Mouse (Mus musculus) mouse trophoblast stem cell (cell line): ENCODE data around the gene Zbtb18.
"Not testable (repeated sequence)": the region's sequence is repeated elsewhere in the genome, so short reads cannot be mapped to it uniquely, and the experiment has no call there.

Experiments used
- in situ Hi-C, 2 experiments: fragments of 300-500 bp; cut with MseI, MboI; formaldehyde crosslinking; loops; 2 replicates in 1 of 2; 3 replicates in 1 of 2; pipeline ENCODE4 v1.15.1; 2025

Gene Zbtb18

DNA sequence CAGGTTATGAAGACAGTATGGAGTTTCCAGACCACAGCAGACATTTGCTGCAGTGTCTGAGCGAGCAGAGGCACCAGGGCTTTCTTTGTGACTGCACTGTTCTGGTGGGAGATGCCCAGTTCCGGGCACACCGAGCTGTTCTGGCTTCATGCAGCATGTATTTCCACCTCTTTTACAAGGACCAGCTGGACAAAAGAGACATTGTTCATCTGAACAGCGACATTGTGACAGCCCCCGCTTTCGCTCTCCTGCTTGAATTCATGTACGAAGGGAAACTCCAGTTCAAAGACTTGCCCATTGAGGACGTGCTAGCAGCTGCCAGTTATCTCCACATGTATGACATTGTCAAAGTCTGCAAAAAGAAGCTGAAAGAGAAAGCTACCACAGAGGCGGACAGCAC is 4.9 kb downstream of the Zbtb18 start:
- in situ Hi-C loops, result no loop called here

- in situ Hi-C loops, result no loop called here
Observed at GRCm38 (mm10) chr1:177447541-177448111, 5.5 kb downstream of the Zbtb18 start.

DNA sequence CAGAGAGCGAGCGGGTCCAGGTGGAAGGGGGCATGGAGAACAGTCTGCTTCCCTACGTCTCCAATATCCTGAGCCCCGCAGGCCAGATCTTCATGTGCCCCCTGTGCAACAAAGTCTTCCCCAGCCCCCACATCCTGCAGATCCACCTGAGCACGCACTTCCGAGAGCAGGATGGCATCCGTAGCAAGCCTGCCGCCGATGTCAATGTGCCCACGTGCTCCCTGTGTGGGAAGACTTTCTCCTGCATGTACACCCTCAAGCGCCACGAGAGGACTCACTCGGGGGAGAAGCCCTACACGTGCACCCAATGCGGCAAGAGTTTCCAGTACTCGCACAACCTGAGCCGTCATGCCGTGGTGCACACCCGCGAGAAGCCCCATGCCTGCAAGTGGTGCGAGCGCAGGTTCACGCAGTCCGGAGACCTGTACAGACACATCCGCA is 6.0 kb downstream of the Zbtb18 start:
- in situ Hi-C loops, result no loop called here

DNA sequence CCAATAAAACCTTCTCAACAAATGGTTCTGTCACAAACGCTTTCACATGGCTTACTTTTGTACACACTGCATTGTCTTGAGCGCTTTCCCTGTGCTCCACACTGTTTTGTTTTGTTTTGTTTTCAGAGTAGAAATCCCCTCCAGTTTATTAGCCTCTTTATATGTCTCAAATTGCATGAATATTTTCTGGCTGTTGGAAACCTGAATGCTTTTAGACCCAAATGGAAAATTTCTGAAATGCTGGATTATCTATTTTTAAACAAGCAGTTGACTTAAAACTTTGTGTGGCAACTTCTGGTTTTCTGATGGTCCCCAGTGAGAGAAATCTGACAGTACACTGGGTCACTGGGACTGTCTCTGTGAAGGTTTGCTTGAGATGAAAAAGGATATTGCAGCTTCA is 6.8 kb downstream of the Zbtb18 start:
- in situ Hi-C loops, result no loop called here

DNA sequence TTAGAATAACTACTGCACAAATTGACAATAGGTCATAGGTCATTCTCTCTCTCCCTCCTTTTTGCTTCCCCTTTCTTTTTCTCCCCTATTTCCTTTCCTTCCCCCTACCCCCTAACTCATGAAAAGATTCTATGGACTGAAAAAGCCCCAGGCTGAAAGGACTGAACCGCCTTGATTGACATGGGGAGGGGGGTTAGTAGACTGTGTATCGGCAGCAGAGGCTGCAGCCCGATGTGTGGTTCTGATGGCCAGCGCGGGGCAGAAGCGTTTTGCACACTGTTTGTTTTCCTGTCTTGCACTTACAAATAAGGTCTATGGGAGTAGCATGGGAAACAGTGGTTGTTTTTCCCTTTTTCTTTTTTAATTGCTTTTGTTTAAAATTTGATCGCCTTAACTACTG is 7.7 kb downstream of the Zbtb18 start:
- in situ Hi-C loops, result not testable (repeated sequence)

- in situ Hi-C loops, result no loop called here
Observed at GRCm38 (mm10) chr1:177451041-177451440, 8.9 kb downstream of the Zbtb18 start.

DNA sequence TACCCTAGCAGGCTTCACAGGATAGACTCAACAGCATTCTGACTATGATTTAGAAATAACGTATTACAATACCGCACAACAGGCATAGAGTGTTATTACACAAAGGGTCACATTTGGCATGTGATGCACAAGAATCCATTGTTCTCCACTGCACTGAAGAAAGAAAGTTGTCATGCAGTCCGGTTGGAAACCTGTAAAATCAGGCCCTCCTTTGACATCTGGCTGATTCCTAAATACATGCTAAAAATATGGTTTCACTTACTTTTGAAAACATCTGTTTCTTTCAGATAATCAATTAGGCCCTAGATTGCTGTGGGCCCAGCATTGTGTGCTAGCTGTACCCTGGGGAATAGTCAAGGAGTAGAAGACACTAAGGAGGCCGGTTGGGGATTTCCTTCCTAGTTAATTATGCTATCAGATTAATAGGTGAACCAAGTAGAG is 9.9 kb downstream of the Zbtb18 start:
- in situ Hi-C loops, result no loop called here

DNA sequence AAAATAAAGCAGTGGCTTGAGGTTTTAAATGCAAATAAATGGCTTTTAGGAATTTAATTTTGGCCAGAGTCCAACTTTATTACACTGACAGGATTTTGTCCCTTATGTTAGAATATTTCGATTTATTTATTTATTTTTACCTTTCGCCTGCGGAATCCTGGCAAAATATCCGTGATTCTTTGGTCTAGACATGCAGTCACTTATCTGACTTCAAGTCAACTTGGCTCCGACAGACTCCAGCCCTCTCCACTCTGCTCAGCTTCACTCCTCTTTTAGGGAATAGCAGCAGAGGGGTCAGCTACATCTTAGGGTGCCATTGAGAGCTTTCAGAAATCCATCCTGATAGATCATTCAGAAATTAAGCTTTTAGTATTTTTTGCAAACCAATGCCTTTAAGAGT is 10.8 kb downstream of the Zbtb18 start:
- in situ Hi-C loops, result no loop called here

- in situ Hi-C loops, result no loop called here
Observed at GRCm38 (mm10) chr1:177453806-177454205, 11.7 kb downstream of the Zbtb18 start.

DNA sequence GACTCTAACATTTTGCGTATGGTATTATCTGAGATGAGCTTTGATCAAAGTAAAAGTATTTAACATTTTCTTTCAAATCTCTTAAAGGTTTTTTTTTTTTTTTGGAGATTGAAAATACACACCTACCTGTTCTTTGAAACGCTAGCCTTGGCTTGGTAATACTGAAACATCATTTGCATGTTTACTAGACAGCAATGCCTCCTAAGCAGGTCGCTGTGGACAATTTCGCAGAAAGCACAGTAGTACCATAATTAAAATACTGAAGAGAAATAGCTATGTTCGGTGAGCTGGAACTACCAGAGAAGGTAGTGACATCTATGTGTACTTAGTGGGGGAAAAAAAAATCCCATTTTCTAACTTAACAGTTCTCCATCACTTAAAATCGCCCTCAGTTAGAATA is 12.3 kb downstream of the Zbtb18 start:
- in situ Hi-C loops, result no loop called here

DNA sequence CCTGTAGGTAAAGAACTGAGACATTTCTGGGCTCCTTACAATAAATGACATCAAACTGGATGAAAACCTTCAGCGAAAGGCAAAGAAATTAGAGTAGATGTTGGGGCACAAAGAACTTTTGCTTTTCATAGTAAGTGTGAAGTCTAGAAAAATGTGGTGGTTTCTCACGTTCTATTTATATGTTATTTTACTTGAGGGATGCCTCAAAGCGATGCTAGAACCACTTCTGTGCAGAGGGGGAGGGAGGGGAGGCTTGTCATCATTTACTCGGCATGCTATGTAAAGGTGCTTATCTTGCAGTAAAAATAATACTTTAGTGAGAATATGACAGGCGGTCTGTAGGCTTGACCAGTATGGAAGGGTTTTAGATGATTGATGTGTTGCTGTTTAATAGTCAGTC is 13.3 kb downstream of the Zbtb18 start:
- in situ Hi-C loops, result no loop called here

DNA sequence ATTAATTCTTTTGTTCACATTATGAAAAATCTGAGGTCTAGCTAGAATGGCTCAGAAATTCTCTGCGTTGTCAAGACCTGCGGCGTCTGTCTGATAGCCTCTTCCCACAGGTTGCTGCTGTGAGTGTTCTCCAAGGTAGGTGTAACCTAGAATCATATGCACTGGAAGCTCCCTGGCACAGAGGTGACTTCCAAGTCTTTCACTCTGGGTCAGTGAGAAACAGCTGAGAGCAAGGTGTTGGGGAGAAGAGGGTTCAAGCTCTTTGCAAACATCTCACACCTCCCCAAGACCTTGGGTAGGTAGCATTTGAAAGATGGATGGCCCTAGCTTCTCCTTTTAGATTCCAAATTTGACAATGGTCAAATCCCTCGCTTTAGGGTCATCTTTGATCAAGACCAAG is 14.1 kb downstream of the Zbtb18 start:
- in situ Hi-C loops, result no loop called here

DNA sequence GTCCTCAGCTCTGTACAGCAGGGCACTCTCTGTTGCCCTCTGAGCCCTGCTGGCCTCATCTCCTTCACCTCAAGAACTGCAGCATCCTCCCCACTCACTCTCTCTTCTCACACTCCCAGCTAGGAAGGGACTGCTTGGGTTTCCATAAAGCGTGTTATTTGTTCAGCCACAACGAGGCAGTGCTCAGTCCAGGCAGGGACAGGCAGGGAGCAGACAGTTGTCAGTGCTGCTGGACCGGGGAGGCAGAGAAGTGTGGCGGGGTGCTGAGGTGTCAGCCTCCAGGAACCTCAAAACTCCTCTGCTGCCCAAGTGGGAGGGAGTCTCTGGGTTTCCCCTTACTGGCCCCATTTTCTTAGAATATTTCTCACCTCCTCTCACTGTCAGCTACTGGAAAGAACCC is 14.6 kb downstream of the Zbtb18 start:
- in situ Hi-C loops, result no loop called here

GRCm38 (mm10) chr1:177457981-177458380 is 15.8 kb downstream of the Zbtb18 start:
- in situ Hi-C loops, result no loop called here

DNA sequence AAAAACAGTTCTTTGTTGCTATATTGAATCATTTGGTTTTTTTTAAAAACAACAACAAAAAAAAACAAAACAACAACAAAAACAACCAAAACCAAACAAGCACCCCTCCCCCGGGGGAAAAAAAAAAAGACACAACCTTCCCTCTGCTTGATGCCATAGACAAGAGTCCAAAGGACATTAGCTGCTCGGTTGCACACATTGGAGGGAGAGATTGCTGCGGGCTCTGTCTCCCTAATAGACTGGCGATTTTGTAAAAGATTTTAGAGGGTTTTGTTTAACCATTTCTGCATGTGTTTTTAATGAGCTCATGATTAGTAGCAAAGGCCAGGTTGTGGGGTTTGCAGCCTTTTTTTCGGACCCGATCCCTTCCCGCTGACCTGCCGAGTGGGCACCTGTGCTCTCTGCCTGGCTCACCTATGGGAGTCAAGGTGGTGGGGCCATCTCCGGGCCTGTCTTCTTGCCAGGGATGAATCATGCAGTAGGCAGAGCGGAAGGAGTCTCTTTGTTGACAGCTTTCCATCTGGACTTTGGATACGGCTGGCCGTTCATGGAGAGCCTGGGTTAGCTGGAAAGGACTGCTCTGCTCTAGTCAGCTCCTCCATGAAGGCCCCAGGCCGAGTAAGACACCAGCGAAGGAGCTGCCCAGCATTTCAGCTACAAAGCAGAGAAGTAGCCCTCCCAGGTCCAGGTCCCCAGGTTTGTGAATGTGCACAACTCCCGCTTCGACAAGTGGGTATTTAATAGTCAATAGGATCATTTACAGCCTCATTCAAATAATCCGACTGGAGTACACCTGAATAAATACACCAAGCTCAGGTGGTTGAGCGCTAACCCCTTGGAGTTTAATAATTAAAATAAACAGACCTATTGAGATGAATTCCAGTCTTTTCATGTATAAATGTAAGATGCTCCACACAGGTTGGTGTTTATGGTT is 16.6 kb downstream of the Zbtb18 start:
- in situ Hi-C loops, result no loop called here

DNA sequence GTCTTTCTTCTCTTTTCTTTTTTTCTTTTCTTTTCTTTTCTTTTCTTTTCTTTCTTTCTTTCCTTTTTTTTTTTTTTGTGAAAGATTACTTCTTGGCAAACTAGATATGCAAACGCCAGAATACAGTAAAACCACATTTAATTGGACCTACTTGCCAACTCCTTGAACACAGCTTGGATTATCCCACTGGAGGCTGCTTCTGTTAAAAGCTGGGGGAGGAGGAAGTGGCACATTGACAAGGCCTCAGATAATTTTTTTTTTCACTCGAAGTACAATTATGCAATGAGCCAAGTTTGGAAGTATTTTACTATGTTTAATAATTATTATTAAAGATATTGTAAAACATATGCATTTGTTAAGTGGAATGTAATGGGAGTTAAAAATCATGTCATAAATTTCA is 17.4 kb downstream of the Zbtb18 start:
- in situ Hi-C loops, result no loop called here

GRCm38 (mm10) chr1:177467150-177467549 is 25.0 kb downstream of the Zbtb18 start:
- in situ Hi-C loops, result no loop called here

- in situ Hi-C loops, result no loop called here
Observed at GRCm38 (mm10) chr1:177468436-177468835, 26.3 kb downstream of the Zbtb18 start.

GRCm38 (mm10) chr1:177470091-177470490 is 27.9 kb downstream of the Zbtb18 start:
- in situ Hi-C loops, result no loop called here

DNA sequence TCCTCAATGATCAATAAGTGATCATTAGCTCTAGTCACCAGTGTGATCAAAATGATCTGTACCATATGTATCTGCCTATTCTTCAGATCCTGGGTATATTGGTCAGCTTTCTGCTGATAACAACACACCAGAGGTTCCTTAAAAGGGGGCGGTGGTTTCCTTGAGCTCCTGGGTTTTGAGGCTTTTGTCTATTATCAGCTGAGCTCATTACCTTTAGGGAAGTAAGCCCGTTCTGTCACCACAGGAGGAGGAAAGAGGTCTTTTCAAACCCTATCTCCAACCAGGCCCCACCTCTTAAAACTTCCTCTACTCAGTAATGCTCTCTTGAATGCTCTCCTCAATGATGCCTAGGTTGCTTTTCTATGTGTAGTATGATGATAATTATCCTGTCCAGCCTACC is 28.8 kb downstream of the Zbtb18 start:
- in situ Hi-C loops, result no loop called here

DNA sequence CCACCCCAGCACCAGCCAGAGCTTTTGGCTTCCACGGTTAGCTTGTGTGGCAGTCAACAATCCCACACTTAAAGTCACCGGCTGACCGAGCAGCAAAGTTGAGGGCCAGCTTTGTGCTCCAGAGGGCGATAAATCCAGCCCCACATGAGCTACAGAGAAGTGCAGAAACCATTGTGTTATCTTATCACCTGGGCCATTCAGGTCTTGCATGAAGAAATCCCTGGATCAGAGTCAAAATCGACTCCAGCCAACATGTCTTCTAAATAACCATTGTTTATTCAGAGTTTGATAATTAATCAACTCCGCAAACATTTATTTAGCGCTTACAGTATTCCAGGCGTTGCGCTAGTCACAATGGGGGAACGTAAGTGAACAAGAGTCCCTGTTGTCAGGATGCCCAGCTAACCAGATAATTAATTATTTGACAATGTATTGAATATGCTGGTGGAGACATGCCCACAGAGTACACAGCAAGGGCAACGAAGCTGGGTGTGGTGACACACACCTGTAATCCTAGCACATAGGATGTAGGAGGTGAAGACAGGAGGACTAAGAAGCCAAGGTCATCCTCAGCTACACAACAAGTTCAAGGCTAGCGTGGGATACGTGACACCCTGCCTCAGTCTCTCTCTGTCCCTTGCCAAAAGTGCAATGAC is 33.5 kb downstream of the Zbtb18 start:
- in situ Hi-C loops, result no loop called here

GRCm38 (mm10) chr1:177478578-177478977 is 36.4 kb downstream of the Zbtb18 start:
- in situ Hi-C loops, result no loop called here
